Mouse (Mus musculus) MEL-GATA-1-ER (cell line): ENCODE measurements at regions not wholly inside any gene's neighbourhood (a gene's known extent, or its start where the extent isn't known, plus 50 kb on each side); places are given as distances from the start of the nearest gene placed in this dataset.

Experiments
- DNase-seq: peaks from one replicate; pipeline ENCODE4 v3.0.0-alpha.2; 2012; ENCODE audit warnings: low read depth; ENCODE audit errors: extremely low read depth

DNA sequence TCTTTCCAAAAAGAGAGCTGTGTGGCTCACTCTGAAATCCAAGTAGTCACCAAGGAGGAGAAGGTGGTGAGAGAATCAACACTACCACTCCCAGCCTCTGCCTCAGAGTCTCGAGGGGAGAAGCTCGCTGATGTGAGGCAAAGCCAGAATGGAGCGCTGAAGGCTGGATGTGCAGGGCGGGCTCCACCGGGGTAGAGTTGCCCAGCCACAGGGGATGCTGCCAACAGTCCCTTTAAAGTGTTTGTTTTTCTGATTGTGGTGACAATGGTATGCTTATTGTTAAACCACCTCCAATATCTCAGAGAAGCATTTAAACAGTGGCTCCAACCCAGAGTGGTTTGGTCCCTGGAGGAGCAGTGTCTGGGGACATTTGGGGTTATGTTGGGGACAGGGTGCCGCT is 110.7 kb upstream of the Ptpn1 start:
- no peak for DNase-seq

GRCm38 (mm10) chr2:167818799-167819198 is 113.1 kb upstream of the Ptpn1 start:
- no peak for DNase-seq

DNA sequence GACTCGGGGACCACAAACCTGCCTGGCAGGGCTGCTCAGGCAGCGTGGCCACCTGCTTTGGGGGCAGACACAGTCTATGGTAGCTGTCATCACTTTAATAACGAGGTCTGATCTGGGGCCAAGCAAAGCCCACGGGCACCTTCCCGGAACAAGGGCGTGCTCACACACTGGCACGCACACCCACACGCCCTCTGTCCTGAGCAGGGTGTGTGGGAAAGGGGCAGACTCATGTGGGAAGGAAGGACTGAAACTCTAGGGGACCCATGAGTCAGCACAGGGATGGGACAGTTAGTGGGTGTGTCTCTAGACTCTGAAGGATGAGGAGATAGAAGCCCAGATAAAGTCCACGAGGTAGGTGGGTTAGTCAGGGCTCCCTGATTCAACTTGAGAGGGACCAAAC is 114.8 kb upstream of the Ptpn1 start:
- no peak for DNase-seq

GRCm38 (mm10) chr2:167815123-167815522 is 116.7 kb upstream of the Ptpn1 start:
- DNase-seq = no peak

- no peak for DNase-seq
Measured at GRCm38 (mm10) chr2:167809256-167809655, 119.6 kb upstream of the Tmem189 start.

DNA sequence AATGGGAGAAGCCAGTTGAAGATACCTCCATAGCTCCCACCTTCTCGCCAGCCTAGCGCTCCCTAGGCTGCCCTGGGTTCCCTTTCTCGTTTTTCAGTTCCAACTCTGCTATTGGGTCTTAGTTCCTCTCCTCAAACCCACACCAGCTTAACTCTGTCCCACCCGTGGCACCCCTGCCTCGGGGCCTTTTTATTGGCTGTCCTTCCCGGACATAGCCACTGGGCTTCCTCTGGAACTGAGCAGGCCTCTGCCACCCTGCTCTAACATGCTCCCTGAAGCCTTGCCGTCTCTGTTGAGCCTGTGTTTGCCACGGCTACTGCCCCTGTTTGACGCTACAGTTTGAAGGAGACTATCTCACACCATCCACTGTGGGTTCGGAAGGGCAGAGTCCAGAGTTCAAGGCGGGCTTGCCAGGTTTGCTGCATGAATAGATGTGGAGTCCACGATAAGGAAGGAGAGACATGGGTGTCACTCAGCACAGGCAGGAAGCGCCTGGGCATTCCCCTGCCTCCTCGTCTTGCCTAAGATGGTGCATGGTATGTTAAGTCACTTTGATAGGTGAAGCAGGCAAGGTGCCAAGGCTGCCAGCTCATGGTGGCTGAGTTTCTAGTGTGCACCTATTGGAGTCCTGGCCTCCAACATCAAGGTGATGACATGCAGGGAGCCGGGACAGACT is 116.1 kb upstream of the Tmem189 start:
- no peak for DNase-seq

DNA sequence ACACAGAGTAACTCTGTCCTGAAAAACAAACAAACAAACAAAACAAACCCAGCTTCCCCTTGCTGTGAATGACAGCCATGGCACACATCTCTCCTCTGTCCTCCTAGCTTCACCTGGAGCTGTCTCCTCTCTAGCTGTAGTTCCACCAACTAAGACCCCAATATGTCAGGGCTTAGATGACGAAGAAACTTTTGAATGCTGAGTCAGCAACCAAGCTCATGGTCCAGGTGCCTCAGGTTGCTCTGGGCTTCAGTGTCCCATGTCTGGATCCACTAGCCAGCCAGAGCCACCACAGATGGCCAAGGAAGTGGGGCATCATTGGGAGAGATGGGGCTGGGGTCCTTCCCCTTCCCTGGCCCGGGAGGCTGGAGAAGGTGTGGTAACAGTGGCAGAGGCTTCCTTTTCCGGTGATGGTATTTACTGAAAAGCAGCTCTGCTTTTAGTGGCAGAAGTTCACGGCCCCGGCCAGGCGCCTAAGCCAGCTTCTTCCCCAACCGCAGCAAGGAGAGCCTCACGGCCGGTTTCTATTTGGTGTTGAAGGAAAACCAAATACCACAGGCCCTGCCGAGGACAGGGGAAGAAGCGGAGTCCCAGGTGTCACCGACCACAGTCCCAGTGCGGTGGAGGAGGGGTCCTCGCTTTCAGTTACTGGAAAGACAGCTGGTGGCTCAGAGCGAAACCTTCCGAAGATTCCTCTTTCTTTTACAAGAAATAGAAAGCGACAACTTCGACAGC is 115.0 kb upstream of the Tmem189 start:
- DNase-seq = no peak

GRCm38 (mm10) chr2:167802494-167802893 is 112.9 kb upstream of the Tmem189 start:
- no peak for DNase-seq

GRCm38 (mm10) chr2:167801389-167801788 is 111.8 kb upstream of the Tmem189 start:
- DNase-seq = peak; percentile 44

DNA sequence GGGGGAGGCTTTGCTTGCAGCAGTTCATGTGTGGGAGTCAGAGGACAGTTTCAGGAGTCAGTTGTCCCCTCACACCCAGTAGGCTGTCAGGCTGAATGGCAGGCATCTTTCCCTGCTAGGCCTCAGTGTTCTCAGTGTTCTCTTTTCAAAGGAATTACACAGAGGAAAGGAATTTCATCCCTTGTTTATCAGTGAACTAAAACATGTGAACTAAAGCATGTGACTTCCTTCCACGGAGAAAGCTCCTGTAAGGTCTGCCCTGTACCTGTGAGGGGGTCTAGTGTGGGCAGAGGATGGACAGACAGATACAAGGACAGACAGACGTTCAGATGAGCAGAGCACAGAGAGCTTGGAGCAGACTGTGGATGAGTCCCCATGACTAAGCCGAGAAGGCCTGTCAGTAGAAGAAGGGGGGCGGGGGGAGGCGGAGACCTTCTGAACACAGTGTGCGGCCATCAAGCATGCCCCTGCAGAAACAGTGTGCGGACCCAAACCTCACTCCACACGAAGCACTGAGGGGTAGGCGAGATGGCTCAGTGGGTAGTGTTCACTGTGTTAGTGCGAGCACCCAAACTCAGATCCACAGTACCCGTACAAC is 111.1 kb upstream of the Tmem189 start:
- DNase-seq = no peak

DNA sequence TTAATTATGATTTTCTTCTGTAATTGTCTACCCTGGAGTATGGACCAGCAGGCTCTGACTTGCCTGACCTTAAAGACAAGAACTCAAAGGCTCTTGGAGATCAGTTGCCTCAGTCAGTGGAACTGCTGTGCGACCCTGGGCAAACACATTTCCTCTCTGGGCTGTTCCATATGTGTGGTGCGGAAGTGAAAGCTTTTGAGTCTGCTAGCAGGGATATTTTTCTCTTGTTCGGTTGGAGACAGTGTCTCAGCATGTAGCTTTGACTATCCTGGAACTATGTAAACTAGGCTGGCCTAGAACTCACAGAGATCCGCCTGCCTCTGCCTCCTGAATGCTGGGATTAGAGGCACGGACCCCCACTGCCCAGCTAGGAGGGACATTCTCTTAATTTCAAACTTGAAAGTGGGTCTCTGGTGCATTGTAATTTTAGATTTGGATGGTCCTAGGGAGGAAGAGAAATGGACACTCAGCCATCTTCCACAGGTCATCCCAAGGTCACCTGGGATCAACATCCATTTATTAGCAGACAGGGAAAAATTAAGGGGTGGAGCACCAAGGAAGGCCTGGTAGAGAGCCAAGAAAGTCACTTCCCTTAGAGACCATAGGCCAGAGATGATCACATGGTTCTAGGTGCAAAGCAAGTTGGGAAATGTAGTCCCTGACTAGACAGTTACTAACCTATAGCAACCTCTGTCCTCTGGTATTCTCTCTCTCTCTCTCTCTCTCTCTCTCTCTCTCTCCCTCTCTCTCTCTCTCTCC is 110.2 kb upstream of the Tmem189 start:
- DNase-seq = peak; percentile 77

DNA sequence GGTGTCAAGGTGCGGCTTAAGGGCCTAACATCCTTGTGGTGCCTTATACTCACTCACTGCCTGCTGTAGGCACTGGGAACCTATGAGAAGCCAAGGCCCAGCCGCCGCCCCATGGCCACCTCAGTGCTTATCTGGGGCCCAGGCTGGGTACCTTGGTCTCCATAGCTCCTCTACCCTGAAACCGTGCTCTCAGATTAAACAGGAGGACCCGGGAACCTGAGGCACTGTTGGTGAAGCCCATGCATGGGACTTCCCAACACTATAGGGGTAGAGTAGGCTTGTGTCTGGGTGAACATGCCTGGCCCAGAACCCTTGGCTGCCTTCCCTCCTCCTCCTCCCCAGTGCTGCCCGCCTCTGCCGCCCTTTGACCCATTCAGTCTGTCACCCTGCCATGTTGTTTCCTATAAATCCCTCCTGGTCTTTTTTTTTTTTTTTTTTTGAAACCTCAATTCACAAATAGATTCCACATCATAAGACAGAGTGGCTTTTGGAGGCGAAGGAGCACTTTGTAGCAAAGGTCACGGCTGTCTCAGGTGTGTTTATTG is 109.4 kb upstream of the Tmem189 start:
- no peak for DNase-seq

DNA sequence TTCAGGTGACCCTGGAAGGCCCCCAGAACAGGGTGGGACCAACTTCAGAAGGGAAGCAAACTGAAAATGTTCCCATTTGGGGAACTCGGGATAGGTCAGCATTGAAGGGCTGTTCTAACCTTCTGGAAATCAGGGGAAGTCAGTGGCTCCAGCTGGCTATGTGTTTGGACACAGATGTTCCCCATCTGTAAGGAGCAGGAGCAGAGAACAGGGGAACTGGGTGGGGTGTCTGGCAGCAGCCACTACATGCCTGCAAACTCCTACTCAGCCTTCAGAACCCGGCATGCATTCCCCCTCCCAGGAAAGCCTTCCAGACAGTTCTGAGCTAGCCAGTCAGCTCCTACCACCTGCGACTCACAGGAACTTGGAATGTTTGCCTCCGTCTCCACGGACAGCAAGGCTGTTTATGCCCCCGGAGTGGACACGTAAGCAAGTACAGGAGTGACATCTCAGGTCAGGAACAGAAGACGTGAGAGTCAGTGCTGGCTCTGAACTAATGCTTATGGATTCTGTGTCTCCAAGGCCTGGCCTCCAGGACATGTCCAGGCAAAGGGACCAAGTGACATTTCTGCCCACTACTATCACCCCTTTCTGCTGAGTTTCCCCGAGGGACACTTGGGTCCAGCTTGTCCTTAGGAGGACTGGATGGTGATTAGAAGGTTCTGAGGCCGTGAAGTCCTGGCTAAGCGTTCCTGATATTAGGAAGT is 108.6 kb upstream of the Tmem189 start:
- DNase-seq = no peak

GRCm38 (mm10) chr2:167795491-167795890 is 105.9 kb upstream of the Tmem189 start:
- DNase-seq = no peak

DNA sequence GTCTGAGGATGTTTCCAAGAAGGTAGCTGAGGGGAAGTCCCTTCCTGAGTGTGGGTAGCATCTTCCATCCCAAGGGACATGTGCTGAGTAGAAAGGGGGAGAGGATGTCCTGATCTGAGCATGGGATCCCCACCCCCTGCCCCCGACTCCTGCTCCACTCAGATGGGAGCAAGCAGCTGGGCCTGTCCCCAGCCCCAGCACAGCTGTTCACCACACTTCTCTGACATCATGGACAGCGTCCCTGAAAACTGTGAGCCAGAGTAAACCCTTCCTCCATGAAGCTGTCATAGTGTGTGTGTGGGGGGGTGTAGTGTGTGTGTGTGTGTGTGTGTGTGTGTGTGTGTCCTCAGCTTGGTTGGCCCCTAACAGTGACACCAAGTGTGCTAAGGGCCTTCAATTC is 104.3 kb upstream of the Tmem189 start:
- no peak for DNase-seq

- no peak for DNase-seq
Measured at GRCm38 (mm10) chr2:167792753-167793152, 103.1 kb upstream of the Tmem189 start.

DNA sequence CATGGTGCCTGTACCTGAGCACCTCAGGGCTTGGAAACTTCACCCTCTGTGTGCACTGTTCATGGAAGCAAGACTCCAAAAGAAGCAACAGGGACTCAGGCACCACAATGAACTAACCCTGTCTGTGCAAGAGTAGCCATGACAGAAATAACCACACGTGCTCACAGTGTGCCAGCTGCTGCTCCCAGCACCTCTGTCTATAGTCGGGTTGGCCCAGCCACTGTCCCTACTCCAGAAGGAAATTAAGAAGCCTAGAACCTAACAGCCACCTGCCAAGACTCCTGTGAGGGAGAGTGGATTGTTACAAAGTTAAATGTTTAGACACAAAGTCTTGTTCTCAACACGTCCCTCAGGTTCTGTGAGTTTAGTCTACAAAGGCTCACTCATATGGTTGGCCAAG is 102.7 kb upstream of the Tmem189 start:
- no peak for DNase-seq

DNA sequence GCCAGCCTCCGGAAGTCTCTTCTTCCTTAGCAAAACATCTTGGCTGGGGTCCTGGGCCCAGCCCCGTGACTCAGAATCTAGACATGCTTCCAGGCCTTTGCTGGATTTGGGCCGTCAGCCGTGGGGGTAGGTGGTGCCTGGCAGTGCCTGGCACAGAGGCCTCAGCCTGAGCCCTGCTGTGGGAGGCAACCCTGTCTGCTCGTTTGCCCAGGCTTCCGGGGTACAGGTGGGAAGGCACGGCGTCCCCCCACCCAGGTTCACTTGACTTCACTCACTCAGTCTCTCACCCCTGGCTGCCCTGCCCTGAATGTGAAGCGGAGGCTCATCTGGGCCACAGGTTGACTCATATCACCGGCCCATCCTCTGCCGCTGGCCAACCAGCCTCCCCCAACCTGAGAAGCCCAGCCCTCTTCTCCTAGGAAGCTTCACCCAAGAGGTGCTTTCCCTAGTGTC is 99.9 kb upstream of the Tmem189 start:
- no peak for DNase-seq

GRCm38 (mm10) chr2:167786951-167787350 is 97.3 kb upstream of the Tmem189 start:
- no peak for DNase-seq

- no peak for DNase-seq
Measured at GRCm38 (mm10) chr2:167784353-167784752, 94.7 kb upstream of the Tmem189 start.

DNA sequence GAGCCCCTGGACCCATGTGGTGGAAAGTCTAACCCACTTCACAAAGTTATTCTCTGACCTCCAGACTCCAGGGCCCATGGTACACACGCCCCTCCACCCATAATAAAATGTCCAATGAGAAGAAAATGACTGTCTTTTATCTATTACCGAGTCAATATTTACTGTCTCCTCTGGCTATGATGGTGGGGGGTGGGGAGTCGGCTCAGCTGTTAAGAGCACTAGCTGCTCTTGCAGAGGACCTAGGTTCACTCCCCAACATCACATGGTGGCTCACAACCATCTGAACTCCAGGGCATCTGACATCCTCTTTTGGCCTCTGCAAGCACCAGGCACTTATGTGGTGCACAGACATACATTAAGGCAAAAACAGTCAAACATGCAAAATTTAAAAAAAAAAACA is 93.8 kb upstream of the Tmem189 start:
- no peak for DNase-seq
